Mouse (Mus musculus): ENCODE results near the gene Rgs6.

DNA sequence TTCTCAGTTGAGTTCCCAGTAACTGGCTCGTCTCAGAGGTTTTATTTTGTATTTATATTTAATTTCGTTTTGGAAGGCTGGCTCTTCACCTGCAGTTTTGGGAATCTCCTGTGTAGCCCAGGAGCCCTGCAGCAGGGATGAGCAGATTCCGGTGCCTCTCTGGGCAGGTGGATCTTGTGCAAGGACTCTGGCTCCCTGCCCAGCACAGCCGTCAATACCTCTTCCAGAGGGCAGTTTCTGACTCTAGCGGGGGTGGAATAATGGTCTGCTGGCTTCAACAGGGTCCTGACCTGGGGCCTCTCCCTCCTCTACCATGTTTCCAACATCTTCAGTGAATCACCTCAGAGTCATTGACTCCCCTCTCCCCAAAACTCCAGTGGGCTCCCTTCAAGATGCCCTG lies 616.3 kb downstream of the Rgs6 start:
- TF ChIP-seq ZKSCAN1 (IDR thresholded peaks at IDR 0.05; ENCODE audit: borderline replicate concordance, low read depth, low read length) (no peak), E2F4 (IDR thresholded peaks at IDR 0.05; ENCODE audit: insufficient replicate concordance, low read depth, low read length) (no peak), MYC (IDR thresholded peaks at IDR 0.05; ENCODE audit: low read depth, low read length) (no peak), POLR2A (IDR thresholded peaks at IDR 0.05; ENCODE audit: low read depth, low read length) (no peak), CTCF (conservative IDR thresholded peaks at IDR 0.05 in 1 of 2, IDR thresholded peaks at IDR 0.05 in 1 of 2; ENCODE audit: low read depth in 2 of 2, low read length in 2 of 2) (no peak), USF2 (conservative IDR thresholded peaks at IDR 0.05; ENCODE audit: low read depth, low read length) (no peak), SIN3A (IDR thresholded peaks at IDR 0.05; ENCODE audit: low read length) (no peak), RCOR1 (conservative IDR thresholded peaks at IDR 0.05; ENCODE audit: low read depth, low read length) (no peak), MAX (IDR thresholded peaks at IDR 0.05; ENCODE audit: low read length) (no peak), MAFK (IDR thresholded peaks at IDR 0.05; ENCODE audit: insufficient replicate concordance, low read length) (no peak), CHD2 (IDR thresholded peaks at IDR 0.05; ENCODE audit: low read length) (no peak), IRF4 (IDR thresholded peaks at IDR 0.05; ENCODE audit: low read depth, low read length) (no peak)
